Mouse (Mus musculus): ENCODE measurements at regions not wholly inside any gene's neighbourhood (a gene's known extent, or its start where the extent isn't known, plus 50 kb on each side); places are given as distances from the start of the nearest gene placed in this dataset.

DNA sequence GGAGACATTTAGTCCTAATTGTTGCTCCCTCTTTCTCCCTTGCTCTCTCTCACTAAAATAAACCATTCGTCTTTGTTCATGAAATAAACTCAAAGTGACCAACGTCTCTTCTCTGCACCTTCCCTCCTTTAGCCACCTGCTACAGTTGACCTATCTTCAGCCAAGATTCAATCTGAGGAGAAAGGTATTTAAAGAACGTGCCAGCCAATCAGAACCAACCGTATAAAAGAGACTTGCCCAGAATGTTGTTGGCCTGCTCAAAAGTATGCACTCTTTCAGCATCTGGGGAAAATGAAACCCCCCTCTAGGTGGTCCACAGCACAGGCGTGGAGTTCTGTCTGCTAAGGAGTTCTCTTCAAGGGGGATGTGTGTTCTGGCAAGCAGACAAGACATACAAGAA, 60.0 kb upstream of the Fer start:
- no peak for TF ChIP-seq CTCF (IDR thresholded peaks at IDR 0.05; ENCODE audit: borderline replicate concordance, extremely low read depth, insufficient read depth, insufficient read length)
- TF ChIP-seq POLR2A (IDR thresholded peaks at IDR 0.05; ENCODE audit: borderline replicate concordance, extremely low read depth, insufficient read depth, insufficient read length, poor library complexity, severe bottlenecking), result no peak

All from brain, embryonic 14.5 days (tissue).